Mouse (Mus musculus) frontal cortex, adult 2 months (tissue): ENCODE measurements around the gene Gm20388. TPM values are rescaled to one million over a fixed set of nuclear protein-coding genes. Genes with fewer than 3 reads are reported as not detected.

ENCODE experiments used
- DNase-seq, 2 experiments: peaks; one replicate each; pipeline ENCODE4 v3.0.0; 2022; ENCODE audit warnings: low spot score in 1 of 2; ENCODE audit errors: extremely low spot score in 1 of 2
- polyA plus RNA-seq: library from polyadenylated mRNA; depleted of rRNA; stranded (reverse); fragments of >200 nt; gene quantifications from 2 replicates; pipeline ENCODE4 v1.2.3, GENCODE M21; 2012

The Gm20388 gene
- polyA plus RNA-seq, 1 experiment, result 22.2 TPM

- DNase-seq, result no peak
Observed at GRCm38 (mm10) chr8:122112264-122112965, 2201.8 kb downstream of the Gm20388 start.

- no peak for DNase-seq
Observed at GRCm38 (mm10) chr8:122114890-122115289, 2204.2 kb downstream of the Gm20388 start.

- DNase-seq, result peak in 1 of 2 experiments; percentile 17
Observed at GRCm38 (mm10) chr8:122116716-122117357, 2206.2 kb downstream of the Gm20388 start.

GRCm38 (mm10) chr8:122118097-122118496, 2207.5 kb downstream of the Gm20388 start:
- no peak for DNase-seq

GRCm38 (mm10) chr8:122118536-122118935, 2207.9 kb downstream of the Gm20388 start:
- DNase-seq, result no peak

GRCm38 (mm10) chr8:122124326-122124725, 2213.7 kb downstream of the Gm20388 start:
- DNase-seq, result no peak

- DNase-seq, result no peak
Observed at GRCm38 (mm10) chr8:122126659-122127058, 2216.0 kb downstream of the Gm20388 start.

- no peak for DNase-seq
Observed at GRCm38 (mm10) chr8:122134121-122134529, 2223.5 kb downstream of the Gm20388 start.

- peak in 1 of 2 experiments; percentile 57 for DNase-seq
Observed at GRCm38 (mm10) chr8:122135494-122135893, 2224.9 kb downstream of the Gm20388 start.

- peak in 1 of 2 experiments; percentile 20 for DNase-seq
Observed at GRCm38 (mm10) chr8:122139784-122140183, 2229.1 kb downstream of the Gm20388 start.

- no peak for DNase-seq
Observed at GRCm38 (mm10) chr8:122140411-122140810, 2229.8 kb downstream of the Gm20388 start.

- DNase-seq, result no peak
Observed at GRCm38 (mm10) chr8:122142428-122142827, 2231.8 kb downstream of the Gm20388 start.

GRCm38 (mm10) chr8:122143231-122143630, 2232.6 kb downstream of the Gm20388 start:
- peak in 1 of 2 experiments; percentile 28 for DNase-seq

GRCm38 (mm10) chr8:122144729-122145311, 2234.2 kb downstream of the Gm20388 start:
- DNase-seq, result peak in 1 of 2 experiments; percentile 45

GRCm38 (mm10) chr8:122149045-122149444, 2238.4 kb downstream of the Gm20388 start:
- no peak for DNase-seq

- no peak for DNase-seq
Observed at GRCm38 (mm10) chr8:122149606-122150005, 2239.0 kb downstream of the Gm20388 start.

GRCm38 (mm10) chr8:122151541-122151940, 2240.9 kb downstream of the Gm20388 start:
- DNase-seq, result no peak

GRCm38 (mm10) chr8:122155082-122155643, 2244.5 kb downstream of the Gm20388 start:
- DNase-seq, result no peak

GRCm38 (mm10) chr8:122155964-122156363, 2245.3 kb downstream of the Gm20388 start:
- no peak for DNase-seq

- no peak for DNase-seq
Observed at GRCm38 (mm10) chr8:122157689-122158088, 2247.0 kb downstream of the Gm20388 start.

- no peak for DNase-seq
Observed at GRCm38 (mm10) chr8:122160165-122160564, 2249.5 kb downstream of the Gm20388 start.
